In the genomic region with DNA sequence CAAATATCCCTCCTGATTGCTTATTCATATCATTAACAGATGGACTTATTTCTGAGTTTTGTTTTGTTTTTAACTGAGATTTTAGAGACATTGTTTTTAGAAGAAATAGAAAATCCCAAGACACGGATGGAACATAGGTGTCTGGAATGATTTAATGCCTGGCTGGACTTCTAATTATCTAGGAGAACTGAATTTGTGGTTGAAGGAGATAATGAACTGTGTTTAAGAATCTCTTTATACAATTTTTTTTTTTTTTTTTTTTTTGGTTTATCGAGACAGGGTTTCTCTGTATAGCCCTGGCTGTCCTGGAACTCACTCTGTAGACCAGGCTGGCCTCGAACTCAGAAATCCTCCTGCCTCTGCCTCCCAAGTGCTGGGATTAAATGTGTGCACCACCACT, we compare ENCODE assay signal across 8 mouse cellular contexts. TPM values are rescaled to one million over a fixed set of nuclear protein-coding genes. Genes with fewer than 3 reads are reported as not detected.
DNase-seq lines count a peak whose midpoint lies in the region; ATAC-seq and TF ChIP-seq lines count a peak whose summit lies in the region.
"Not testable (repeated sequence)": the region's sequence is repeated elsewhere in the genome, so short reads cannot be mapped to it uniquely, and the experiment has no call there.

No protein-coding gene starts in this region.

- H3K4me1 ChIP-seq in embryonic facial prominence, embryonic 13.5 days, result peaks cover 42% of the 10 kb centered on the region
- peaks cover 30% of the 10 kb centered on the region; the same call in 1 of the 2 replicates for H3K4me1 ChIP-seq in forebrain, postnatal 0 days (ENCODE audit: insufficient read depth)
- H3K4me1 ChIP-seq in hindbrain, embryonic 12.5 days, result peaks cover 42% of the 10 kb centered on the region
- H3K4me1 ChIP-seq in kidney, embryonic 15.5 days, result peaks cover 36% of the 10 kb centered on the region
- not testable (repeated sequence) for H3K4me1 ChIP-seq in liver, embryonic 11.5 days (replicated peaks; ENCODE audit: control insufficient read depth, insufficient read depth, low read length)
- H3K4me1 ChIP-seq in midbrain, embryonic 10.5 days, result peaks cover 50% of the 10 kb centered on the region
- H3K4me1 ChIP-seq in neural tube, embryonic 14.5 days (ENCODE audit: control insufficient read depth, insufficient read depth, low read length), result peaks cover 13% of the 10 kb centered on the region; the same call in 1 of the 2 replicates

- H3K9ac ChIP-seq in embryonic facial prominence, embryonic 13.5 days; forebrain, postnatal 0 days; kidney, embryonic 15.5 days; liver, embryonic 11.5 days (ENCODE audit: low read depth, low read length): not testable (repeated sequence)
- peak overlapping the region; percentile 98; the same call in 1 of the 2 replicates for H3K9ac ChIP-seq in hindbrain, embryonic 12.5 days
- peak overlapping the region; percentile 89; the same call in 1 of the 2 replicates for H3K9ac ChIP-seq in neural tube, embryonic 14.5 days (replicated peaks; ENCODE audit: low read depth, low read length)

- not testable (repeated sequence) for TF ChIP-seq CTCF in C2C12 (IDR thresholded peaks at IDR 0.05; ENCODE audit: control insufficient read depth, insufficient read depth, insufficient read length); forebrain, postnatal 0 days (IDR thresholded peaks at IDR 0.05; ENCODE audit: low read depth)

- peak overlapping the region; percentile 78 for H3K4me3 ChIP-seq in C2C12 (ENCODE audit: insufficient read depth, poor library complexity, severe bottlenecking)
- H3K4me3 ChIP-seq in embryonic facial prominence, embryonic 13.5 days, result peak overlapping the region; percentile 96
- peak overlapping the region; percentile 100 for H3K4me3 ChIP-seq in forebrain, postnatal 0 days (ENCODE audit: low read depth, low read length)
- peak overlapping the region; percentile 93 for H3K4me3 ChIP-seq in hindbrain, embryonic 12.5 days
- H3K4me3 ChIP-seq in kidney, embryonic 15.5 days (replicated peaks), result peak overlapping the region; percentile 97
- peak overlapping the region; percentile 66 for H3K4me3 ChIP-seq in liver, embryonic 11.5 days (ENCODE audit: low read depth, low read length)
- peak overlapping the region; percentile 96 for H3K4me3 ChIP-seq in midbrain, embryonic 10.5 days
- H3K4me3 ChIP-seq in neural tube, embryonic 14.5 days (ENCODE audit: low read depth, low read length), result peak overlapping the region; percentile 82

- H3K27ac ChIP-seq in embryonic facial prominence, embryonic 13.5 days; forebrain, postnatal 0 days (ENCODE audit: low read depth, low read length); hindbrain, embryonic 12.5 days; kidney, embryonic 15.5 days; liver, embryonic 11.5 days (ENCODE audit: low read depth, low read length); neural tube, embryonic 14.5 days (ENCODE audit: low read depth, low read length): not testable (repeated sequence)
- H3K27ac ChIP-seq in midbrain, embryonic 10.5 days (replicated peaks), result peak overlapping the region; percentile 98; the same call in 1 of the 2 replicates

- 75% methylated on average over 3 of the region's 3 CpGs for WGBS in embryonic facial prominence, embryonic 13.5 days
- WGBS in forebrain, postnatal 0 days, result 51% methylated on average over 3 of the region's 3 CpGs
- WGBS in hindbrain, embryonic 12.5 days, result 74% methylated on average over 3 of the region's 3 CpGs
- 59% methylated on average over 3 of the region's 3 CpGs for WGBS in kidney, embryonic 15.5 days
- 68% methylated on average over 3 of the region's 3 CpGs for WGBS in liver, embryonic 11.5 days
- WGBS in midbrain, embryonic 10.5 days, result 84% methylated on average over 3 of the region's 3 CpGs
- WGBS in neural tube, embryonic 14.5 days, result 61% methylated on average over 3 of the region's 3 CpGs

- H3ac ChIP-seq in C2C12 (ENCODE audit: control insufficient read depth, insufficient read length, low read depth), result not testable (repeated sequence)

- DNase-seq in forebrain, postnatal 0 days; liver, embryonic 11.5 days (ENCODE audit: low spot score); midbrain, embryonic 10.5 days (ENCODE audit: low spot score): not testable (repeated sequence)

- H3K79me2 ChIP-seq in C2C12 (ENCODE audit: control insufficient read depth, insufficient read depth), result peaks cover 67% of the 10 kb centered on the region

- H3K27me3 ChIP-seq in C2C12 (ENCODE audit: control insufficient read depth, insufficient read depth, insufficient read length); embryonic facial prominence, embryonic 13.5 days; forebrain, postnatal 0 days (ENCODE audit: insufficient read depth, low read length); hindbrain, embryonic 12.5 days; kidney, embryonic 15.5 days; liver, embryonic 11.5 days (replicated peaks; ENCODE audit: control insufficient read depth, insufficient read depth, low read length); midbrain, embryonic 10.5 days (ENCODE audit: low read depth, poor library complexity, severe bottlenecking); neural tube, embryonic 14.5 days (ENCODE audit: control insufficient read depth, insufficient read depth, low read length): not testable (repeated sequence)

- H3K36me3 ChIP-seq in C2C12 (ENCODE audit: control insufficient read depth, insufficient read depth), result peaks cover 39% of the 10 kb centered on the region
- not testable (repeated sequence) for H3K36me3 ChIP-seq in embryonic facial prominence, embryonic 13.5 days; forebrain, postnatal 0 days (ENCODE audit: insufficient read depth); hindbrain, embryonic 12.5 days; liver, embryonic 11.5 days (ENCODE audit: control insufficient read depth, insufficient read depth, low read length); neural tube, embryonic 14.5 days (ENCODE audit: control insufficient read depth, insufficient read depth, low read length)
- peaks cover 16% of the 10 kb centered on the region; the same call in 1 of the 2 replicates for H3K36me3 ChIP-seq in kidney, embryonic 15.5 days
- peaks cover 35% of the 10 kb centered on the region for H3K36me3 ChIP-seq in midbrain, embryonic 10.5 days

- peak overlapping the region; percentile 77 for H3K4me2 ChIP-seq in embryonic facial prominence, embryonic 13.5 days
- peak overlapping the region; percentile 68 for H3K4me2 ChIP-seq in forebrain, postnatal 0 days (ENCODE audit: low read depth)
- peak overlapping the region; percentile 79 for H3K4me2 ChIP-seq in hindbrain, embryonic 12.5 days (replicated peaks)
- H3K4me2 ChIP-seq in kidney, embryonic 15.5 days, result peak overlapping the region; percentile 71
- H3K4me2 ChIP-seq in liver, embryonic 11.5 days, result peak overlapping the region; percentile 66
- H3K4me2 ChIP-seq in neural tube, embryonic 14.5 days (ENCODE audit: low read depth, low read length), result peak overlapping the region; percentile 86

- H3K9me3 ChIP-seq in embryonic facial prominence, embryonic 13.5 days; forebrain, postnatal 0 days (ENCODE audit: low read length); hindbrain, embryonic 12.5 days (replicated peaks); kidney, embryonic 15.5 days (replicated peaks); liver, embryonic 11.5 days (ENCODE audit: control insufficient read depth, low read length); midbrain, embryonic 10.5 days (replicated peaks); neural tube, embryonic 14.5 days (ENCODE audit: control insufficient read depth, low read length): not testable (repeated sequence)

- peaks cover 61% of the 10 kb centered on the region for H3K79me3 ChIP-seq in C2C12 (ENCODE audit: low read depth)

- ATAC-seq in embryonic facial prominence, embryonic 13.5 days (ENCODE audit: insufficient number of reproducible peaks, insufficient read depth, low FRiP score, low TSS enrichment, low read depth); forebrain, postnatal 0 days; hindbrain, embryonic 12.5 days (ENCODE audit: low FRiP score); kidney, embryonic 15.5 days (replicated peaks; ENCODE audit: low FRiP score); liver, embryonic 11.5 days (replicated peaks; ENCODE audit: low FRiP score); neural tube, embryonic 14.5 days (ENCODE audit: low read depth): not testable (repeated sequence)

RNA-seq across cellular contexts. Expression of gene Hmgcs1, which starts 1.8 kb away (rescaled TPM):
- 45.6 TPM for polyA plus RNA-seq in C2C12 (2012; fragmentation: generic; extraction: Trizol)
- 156 and 161 TPM in 2 replicates for polyA plus RNA-seq in embryonic facial prominence, embryonic 13.5 days (2015; fragmentation: Nextera tagmentation; extraction: Ambion mirVana)
- total RNA-seq in forebrain, postnatal 0 days (2014; rRNA removed), result 392 and 404 TPM in 2 replicates
- 334 and 452 TPM in 2 replicates for polyA plus RNA-seq in forebrain, postnatal 0 days (2015; fragmentation: Nextera tagmentation; extraction: Ambion mirVana)
- 415 and 465 TPM in 2 replicates for polyA plus RNA-seq in hindbrain, embryonic 12.5 days (2016; fragmentation: Nextera tagmentation; extraction: Ambion mirVana)
- 179 and 188 TPM in 2 replicates for polyA plus RNA-seq in kidney, embryonic 15.5 days (2015; fragmentation: Nextera tagmentation; extraction: Ambion mirVana)
- 119 and 136 TPM in 2 replicates for polyA plus RNA-seq in liver, embryonic 11.5 days (2014; fragmentation: Nextera tagmentation; extraction: Ambion mirVana)
- polyA plus RNA-seq in midbrain, embryonic 10.5 days (2016; fragmentation: Nextera tagmentation; extraction: Ambion mirVana), result 404 and 439 TPM in 2 replicates
- 506 and 536 TPM in 2 replicates for polyA plus RNA-seq in neural tube, embryonic 14.5 days (2014; fragmentation: Nextera tagmentation; extraction: Ambion mirVana)
